Mouse (Mus musculus) fat pad, adult 2 months (tissue): ENCODE measurements at regions not wholly inside any gene's neighbourhood (a gene's known extent, or its start where the extent isn't known, plus 50 kb on each side); places are given as distances from the start of the nearest gene placed in this dataset.

Experiments used
- DNase-seq: peaks from one replicate; pipeline ENCODE4 v3.0.0-alpha.2; 2011; ENCODE audit warnings: low read depth, low spot score; ENCODE audit errors: extremely low read depth

DNA sequence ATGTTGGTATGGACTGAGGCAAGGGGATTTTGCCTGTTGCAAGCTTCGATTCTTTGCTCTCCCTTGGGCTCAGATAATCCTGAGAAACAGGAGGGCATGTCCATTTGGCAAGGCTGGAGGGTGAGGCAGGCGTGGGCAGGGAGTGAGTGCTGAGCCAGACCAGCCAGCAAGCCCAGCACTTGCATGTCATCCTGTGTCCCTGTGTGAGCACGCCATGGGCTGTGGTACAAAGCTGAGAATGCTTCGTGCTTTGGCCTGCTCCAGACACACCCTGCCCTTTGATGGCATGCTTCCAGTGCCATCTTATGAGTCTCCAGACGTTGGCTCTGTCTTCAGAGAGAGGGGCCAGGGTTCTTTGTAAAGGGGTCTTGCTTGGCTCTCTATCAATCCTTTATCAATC, 557.1 kb downstream of the Vrk1 start:
- DNase-seq = peak; percentile 84

DNA sequence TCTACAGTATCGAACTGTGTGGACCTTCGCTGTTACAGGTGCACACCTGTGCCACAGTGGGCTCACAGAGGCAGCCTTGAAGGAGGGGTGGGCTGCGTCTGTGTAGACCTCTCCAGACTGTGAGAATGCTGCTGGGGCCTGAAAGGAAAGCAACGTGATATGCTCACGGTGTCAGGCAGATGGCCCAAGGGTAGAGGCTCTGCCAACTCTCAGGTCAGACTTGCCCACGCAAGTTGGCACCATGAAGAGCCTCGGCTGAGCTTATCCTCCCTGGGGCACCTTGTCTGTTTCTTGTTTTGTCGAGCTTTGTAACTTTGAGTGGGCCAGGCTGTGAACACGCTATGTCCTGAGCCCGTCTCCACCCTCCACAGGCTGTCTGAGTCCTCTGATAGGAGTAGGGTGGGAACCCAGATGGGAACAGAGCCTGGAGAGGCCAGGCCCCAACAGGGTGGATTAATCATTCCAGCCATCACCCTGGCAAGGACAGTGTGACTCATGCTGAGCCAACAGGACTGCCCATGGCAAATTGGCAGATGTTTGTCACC, 558.6 kb downstream of the Vrk1 start:
- DNase-seq = peak; percentile 74

DNA sequence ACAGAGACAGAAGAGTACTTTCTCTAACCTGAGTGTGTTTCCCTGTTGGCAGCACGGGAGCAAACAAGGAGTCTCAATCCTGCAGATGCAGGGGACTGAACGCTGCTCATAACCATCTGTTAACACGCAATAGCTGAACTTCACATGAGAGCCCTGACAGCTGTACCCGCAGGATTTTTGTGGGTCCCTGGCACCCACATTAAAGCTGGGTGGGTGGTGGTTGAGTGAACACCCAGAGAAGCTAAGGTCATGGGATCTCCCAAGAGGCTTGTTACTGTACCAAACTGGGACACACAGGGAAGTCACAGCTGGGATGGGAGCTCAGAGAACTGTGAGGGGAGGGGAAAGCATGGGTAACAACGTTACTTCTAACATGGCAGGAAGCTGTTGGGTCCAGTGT, 562.9 kb downstream of the Vrk1 start:
- DNase-seq = no peak

DNA sequence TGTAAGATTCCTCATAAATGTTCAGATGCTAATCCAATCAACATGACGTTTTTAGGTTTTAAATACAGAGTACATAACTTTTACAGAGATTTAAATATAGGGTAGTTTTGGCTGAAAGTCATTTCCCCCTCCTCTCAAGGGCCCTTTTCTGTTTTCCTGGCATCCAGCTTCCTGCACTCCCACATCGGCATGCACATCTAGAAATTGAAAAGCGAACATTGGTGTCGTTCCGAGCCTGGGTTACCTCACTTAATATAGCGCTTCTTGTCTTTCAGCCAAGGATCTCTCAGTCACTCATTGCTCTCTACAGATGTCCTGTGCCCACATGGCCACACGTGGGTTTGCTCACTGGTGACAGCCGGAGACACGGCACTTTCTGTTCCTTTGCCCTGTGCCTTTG, 572.7 kb downstream of the Vrk1 start:
- DNase-seq = no peak

DNA sequence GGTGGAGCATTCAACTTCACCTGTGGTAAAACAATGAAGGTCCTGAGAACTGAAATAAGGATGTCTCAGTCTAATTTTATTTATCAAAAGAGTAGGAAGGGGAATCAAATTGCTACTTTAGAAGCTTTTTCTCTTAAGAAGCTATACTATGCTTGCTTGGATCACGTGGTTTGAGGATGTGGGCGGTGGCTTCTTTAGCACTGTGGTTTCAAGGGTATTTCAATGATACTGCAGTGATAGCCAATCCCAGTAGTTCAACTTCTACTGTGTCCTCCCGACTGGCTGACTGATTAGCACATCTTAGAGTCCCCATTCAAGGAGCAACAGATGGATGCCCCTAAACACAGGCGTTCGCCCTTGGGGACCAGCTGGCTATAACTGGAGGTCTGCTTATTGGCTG, 575.6 kb downstream of the Vrk1 start:
- DNase-seq = no peak

- no peak for DNase-seq
Measured at GRCm38 (mm10) chr12:106592686-106593085, 582.7 kb downstream of the Vrk1 start.

- DNase-seq = no peak
Measured at GRCm38 (mm10) chr12:106597636-106598035, 587.6 kb downstream of the Vrk1 start.

DNA sequence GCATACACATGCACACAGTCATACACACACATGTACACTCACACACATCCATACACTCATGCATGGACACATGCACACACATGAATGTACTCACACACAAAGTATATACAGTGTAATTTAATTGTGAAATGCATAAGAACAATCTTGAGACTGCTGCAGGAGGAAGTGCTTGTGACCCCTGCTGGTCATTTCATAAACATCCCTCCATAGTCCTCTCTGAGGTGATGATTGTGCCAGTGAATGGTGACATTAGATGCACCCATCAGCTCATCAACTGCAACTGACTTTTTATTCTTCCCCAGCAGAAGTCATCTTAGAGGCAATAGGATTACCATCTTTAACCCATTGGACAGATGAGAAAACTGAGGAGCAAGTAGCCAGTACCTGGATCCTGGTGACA, 597.2 kb downstream of the Vrk1 start:
- no peak for DNase-seq

GRCm38 (mm10) chr12:106607655-106608337, 597.8 kb downstream of the Vrk1 start:
- DNase-seq = no peak

DNA sequence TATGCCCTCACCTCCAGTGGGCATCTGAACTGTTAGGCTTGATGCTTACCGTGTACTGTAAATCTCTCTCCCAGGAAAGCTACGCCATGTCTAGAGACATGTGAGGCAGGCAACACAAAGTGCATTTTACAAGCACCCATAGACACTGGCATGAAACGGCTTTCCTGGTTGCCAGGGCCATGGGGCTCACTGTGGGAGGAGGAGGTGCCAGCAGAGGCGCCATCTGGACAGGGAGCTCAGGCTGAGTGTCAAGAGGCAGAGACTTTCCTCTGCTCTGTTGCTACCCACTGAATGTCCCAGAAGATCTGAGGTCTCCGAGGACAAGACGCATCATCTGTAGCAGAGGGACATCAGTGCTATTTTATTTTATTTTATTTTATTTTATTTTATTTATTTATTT, 608.7 kb downstream of the Vrk1 start:
- DNase-seq = no peak

- DNase-seq = no peak
Measured at GRCm38 (mm10) chr12:106626786-106627185, 616.8 kb downstream of the Vrk1 start.

DNA sequence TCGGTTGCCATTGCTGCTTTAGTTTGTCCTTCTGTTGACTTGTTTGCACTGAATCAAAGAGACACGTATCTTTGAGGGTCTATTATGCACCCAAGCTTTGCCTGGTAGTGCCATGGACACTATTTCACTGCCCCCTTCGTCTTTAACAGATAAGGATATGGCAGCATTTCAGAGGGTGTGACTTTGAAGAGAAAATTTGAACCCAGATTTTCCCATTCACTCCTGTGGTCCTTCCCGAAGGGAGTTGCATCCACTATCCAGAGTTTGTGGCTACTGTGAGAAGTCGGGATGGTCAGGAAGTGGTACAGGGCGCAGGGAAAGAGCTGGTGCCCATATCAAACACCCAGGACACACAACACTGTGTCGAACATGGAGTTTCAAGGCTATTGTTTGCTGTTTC, 622.5 kb downstream of the Vrk1 start:
- no peak for DNase-seq

GRCm38 (mm10) chr12:106633096-106633495, 623.1 kb downstream of the Vrk1 start:
- DNase-seq = no peak

DNA sequence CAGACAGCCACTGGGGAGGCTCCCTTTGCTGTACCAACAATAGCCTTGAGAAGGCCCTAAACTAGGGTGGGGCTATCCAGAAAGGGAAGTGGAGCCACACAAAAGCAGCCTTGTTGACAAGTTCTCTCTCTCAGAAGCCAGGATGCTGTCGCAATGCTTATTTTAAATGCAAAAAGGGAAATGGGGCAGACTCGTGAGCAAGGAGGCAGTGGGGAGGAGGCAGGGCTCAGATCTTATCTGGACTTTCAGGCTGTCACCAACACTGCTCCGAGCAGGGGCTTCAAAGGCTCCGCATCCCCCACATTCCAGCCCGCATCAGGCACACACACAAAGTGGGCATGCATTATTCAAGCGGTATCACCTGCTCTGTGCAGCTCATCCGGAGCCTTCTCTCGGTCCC, 648.3 kb downstream of the Vrk1 start:
- DNase-seq = no peak

DNA sequence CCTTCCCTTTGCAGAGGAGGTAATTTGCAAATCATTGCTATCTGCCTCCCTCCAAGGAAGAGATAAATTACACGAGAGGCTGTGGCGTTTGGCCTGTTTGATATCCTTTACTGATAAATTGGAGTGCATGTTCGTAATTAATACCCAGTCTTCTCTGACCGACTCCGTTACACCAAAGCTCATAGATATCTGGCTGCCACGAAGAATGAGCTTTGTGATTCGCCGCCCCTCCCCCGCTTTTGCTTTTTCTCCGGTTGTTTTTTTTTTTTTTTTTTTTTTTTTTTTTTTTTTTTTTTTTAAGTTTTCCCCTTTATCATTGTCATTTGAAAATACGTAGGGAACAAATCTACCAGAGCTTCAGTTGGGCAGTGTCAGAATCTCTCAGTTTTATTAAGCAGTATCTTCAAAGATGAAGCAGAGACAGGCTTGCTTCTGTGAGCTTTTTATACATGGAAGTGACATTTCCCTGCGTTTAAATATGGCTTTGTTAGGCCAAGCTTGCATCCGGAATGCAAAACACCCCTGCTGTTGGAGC, 663.3 kb downstream of the Vrk1 start:
- no peak for DNase-seq

- no peak for DNase-seq
Measured at GRCm38 (mm10) chr12:106674741-106675140, 664.7 kb downstream of the Vrk1 start.

DNA sequence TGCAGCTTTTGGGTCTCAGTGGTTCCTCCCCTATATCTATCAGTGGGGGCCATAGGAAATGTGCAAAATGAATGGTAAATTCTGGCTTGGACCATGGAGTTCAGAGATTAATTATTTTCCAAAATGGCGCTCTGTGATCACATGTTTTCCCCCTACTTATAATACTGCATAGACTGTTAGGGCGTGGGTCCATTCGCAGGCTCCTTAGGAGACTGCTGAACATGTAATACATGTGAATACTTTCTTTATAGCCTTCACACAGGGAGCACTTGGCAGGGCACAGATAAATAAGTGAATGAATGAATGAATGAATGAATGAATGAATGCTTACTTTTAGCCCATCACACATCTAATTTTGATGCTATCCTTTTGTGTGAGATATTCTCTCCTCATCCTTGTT, 666.1 kb downstream of the Vrk1 start:
- DNase-seq = no peak

DNA sequence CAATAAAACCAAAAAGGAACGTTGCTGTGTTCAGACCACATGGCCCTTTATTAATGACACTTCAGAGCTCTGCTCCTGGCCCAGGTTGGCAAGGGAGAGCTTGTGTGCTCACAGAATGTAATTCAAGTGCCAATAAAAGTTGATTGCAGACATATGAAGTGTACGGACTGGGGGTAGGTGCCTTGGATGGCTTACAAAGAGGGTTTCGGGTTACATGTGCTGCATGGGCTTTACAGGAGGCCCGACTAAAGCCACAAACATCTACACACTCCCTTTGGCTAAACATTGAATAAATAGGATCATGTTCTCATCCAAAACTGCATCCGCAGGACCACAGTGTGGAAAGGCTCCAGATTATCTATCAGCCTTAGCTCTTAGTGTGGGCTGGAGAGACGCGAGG, 666.5 kb downstream of the Vrk1 start:
- no peak for DNase-seq

DNA sequence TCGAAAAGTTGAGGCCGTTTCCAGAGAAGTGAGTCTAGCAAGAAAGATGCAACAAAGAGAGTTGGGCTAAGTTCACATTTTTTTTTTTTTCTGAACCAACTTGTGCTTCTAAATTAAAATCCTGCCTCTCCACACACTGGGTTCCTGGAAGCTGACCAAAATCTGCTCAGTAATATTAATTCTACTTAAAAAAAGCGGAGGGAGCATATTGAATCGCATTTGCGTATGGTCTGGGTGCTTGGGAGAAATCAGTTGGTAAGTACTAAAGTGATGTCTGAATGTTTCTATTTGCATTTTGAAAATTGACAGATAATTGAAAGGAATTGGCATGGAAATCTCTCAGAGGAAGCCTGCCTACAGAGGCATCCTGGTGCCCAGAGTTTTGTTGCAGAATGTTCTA, 676.0 kb downstream of the Vrk1 start:
- DNase-seq = no peak

DNA sequence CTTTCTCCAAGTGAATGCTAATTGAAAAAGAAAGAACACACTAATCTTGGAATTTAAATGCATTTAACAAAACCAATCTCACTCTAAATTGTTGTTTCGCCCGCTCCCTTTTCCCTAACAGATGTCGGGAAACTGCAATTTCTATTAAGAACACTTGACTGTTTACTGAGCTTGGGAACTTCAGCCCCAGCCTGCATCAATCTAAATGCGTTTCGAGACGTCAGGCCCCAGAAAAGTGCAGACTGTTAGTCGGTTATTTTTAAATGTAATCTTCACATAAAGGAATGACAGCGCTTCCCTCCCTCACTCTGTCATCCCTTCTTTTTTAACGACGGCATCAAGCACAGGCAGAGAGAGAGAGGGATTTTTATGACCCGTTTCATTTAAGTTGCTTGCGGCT, 677.7 kb downstream of the Vrk1 start:
- DNase-seq = no peak

DNA sequence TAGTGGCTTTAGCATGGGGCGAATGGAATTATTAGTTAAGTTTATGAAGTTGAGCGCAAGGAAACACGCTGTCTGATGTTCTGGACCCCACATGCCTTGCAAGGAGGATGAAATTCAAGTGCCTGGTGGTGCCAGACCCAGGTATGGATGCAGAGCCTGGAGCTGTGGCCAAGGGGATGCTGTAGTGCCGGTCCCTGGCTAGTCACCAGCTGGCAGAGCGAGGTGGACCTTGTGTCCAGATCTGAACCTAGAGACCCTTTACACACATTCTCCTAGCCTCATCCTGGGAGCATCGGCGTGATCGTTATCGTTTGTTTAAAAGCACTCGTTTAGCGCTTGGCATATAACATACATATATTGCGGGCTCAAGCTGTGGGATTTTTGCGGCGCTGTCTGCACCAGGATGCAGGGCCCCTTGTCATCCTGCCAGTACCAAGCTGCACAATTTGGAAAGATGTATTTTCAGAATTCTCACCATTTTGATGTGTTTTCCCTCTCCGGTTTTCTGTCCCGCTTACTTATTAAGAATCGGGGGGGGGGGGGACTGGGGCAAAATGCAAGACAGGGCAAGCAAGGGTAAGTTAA, 678.2 kb downstream of the Vrk1 start:
- no peak for DNase-seq

- DNase-seq = no peak
Measured at GRCm38 (mm10) chr12:106702958-106703357, 692.9 kb downstream of the Vrk1 start.
